Mouse (Mus musculus): Measurements from ENCODE around the gene Slc46a3.

DNA sequence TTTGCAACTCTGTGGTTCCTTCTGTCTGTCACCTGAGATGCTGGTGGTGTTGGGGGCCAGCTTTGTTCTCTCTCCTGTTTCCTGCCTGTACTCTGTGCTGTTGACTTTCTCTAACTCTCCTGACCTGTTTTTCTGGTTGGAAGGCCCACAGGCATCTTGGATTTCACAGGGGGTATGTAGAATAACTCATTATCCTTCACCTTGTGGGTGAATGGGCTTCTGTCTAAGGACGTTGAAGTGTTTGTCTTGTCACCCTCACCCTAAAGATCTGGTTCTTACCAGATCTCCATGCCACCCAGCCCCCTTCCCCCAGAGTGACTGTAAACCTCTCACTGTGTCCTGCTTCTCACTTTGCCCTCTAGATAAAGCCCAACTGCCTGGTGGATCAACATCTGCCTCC lies 24.3 kb downstream of the Slc46a3 start:
- TF ChIP-seq POLR2A (IDR thresholded peaks at IDR 0.05; ENCODE audit: extremely low read depth, insufficient read depth, low read length) (no peak), CTCF (IDR thresholded peaks at IDR 0.05; ENCODE audit: extremely low read depth, insufficient read depth, low read length) (no peak)

Measured in cortical plate, adult 2 months (tissue).